Mouse (Mus musculus) myocyte (in vitro differentiated cells): ENCODE data around the gene Hba-x.

ENCODE experiments used
- E2F4 ChIP-seq: IDR thresholded peaks from one replicate; pipeline ENCODE4 v1.6.1; 2011; ENCODE audit warnings: mild to moderate bottlenecking, control low read depth, moderate library complexity; ENCODE audit not compliant: insufficient read depth
- MYOG ChIP-seq, 3 experiments: IDR thresholded peaks; one replicate each; pipeline ENCODE4 v1.6.1; 2011; ENCODE audit warnings: control low read depth in 2 of 3, low read depth in 2 of 3, mild to moderate bottlenecking in 2 of 3; ENCODE audit not compliant: insufficient read length in 2 of 3, control insufficient read depth in 1 of 3, insufficient read depth in 1 of 3
- POLR2A ChIP-seq: IDR thresholded peaks from one replicate; pipeline ENCODE4 v1.6.1; 2011; ENCODE audit warnings: low read depth, mild to moderate bottlenecking, control low read depth, moderate library complexity; ENCODE audit not compliant: insufficient read length
- TCF3 ChIP-seq: IDR thresholded peaks from one replicate; pipeline ENCODE4 v1.6.1; 2011; ENCODE audit warnings: low read depth, control low read depth; ENCODE audit not compliant: insufficient read length

- TF ChIP-seq POLR2A = no peak
- no peak for TF ChIP-seq E2F4
- TF ChIP-seq MYOG (IDR thresholded peaks at IDR 0.05; ENCODE audit: control insufficient read depth in 1 of 3, insufficient read depth in 1 of 3, insufficient read length in 2 of 3, low read depth in 2 of 3) = no peak
- TF ChIP-seq TCF3 = no peak
Measured at GRCm38 (mm10) chr11:32324609-32325008, 48.4 kb downstream of the Hba-x start.
